Mouse (Mus musculus): ENCODE results near the gene Nr2f1. TPM values are rescaled to one million over a fixed set of nuclear protein-coding genes. Genes with fewer than 3 reads are reported as not detected.
A peak's percentile ranks its signal among the peaks of the same experiment; 100 is the strongest.

The Nr2f1 gene
- polyA plus RNA-seq, 1 experiment from 2014 or later: 0.68 TPM

DNA sequence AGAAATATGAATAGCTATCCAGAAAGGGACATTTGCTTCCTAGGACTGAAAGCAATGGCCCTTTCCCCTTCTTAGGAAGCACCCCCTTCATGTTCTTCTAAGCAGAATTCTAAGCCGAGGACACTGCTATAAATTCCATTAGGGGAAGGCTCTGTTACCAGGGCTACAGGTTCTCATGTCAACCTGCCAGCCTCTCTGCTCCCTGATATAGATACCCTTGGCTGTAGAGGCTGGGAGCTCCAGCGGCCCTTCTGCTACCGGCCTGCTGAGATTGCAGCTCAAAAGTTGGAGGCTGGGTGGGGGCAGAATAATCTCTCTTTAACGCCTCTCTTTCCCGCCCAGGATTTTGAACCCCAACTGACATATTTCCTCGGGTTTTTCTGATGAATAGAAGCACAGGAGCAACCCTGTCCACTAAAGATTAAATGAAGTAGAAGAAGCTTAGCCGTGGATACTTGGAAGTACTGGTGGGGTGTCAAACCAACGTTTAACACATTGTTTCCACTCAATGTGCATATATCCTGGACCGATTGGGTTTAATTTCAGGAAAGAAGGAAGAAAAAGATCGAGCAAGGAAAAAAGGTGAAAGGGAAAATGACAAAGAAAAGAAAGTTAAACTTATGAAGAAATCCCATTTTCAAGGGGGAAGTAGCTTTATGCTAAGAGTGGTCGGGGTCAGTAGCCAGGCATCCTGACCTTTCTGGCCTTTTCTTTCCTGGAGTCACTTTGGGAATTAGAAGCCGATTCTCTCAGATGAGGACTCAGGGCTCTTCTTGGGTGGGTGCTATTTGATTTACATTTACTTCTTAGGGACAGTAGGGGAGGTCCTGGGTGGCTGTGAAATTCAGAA is 8.5 kb upstream of the Nr2f1 start:
- no peaks in the 10 kb centered on the region for H3K4me1 ChIP-seq (replicated peaks)
- H3K9me3 ChIP-seq (replicated peaks): no peaks in the 10 kb centered on the region
- no peak overlapping the region for H3K4me3 ChIP-seq (replicated peaks)
- ATAC-seq (ENCODE audit: low read depth): no peak
- H3K36me3 ChIP-seq: no peaks in the 10 kb centered on the region
- no peak overlapping the region for H3K4me2 ChIP-seq
- no peak overlapping the region for H3K9ac ChIP-seq
- H3K27ac ChIP-seq: no peak overlapping the region
- no peak for DNase-seq
- WGBS (ENCODE audit: insufficient replicate concordance): 11% methylated on average over 12 of the region's 12 CpGs
- H3K27me3 ChIP-seq: peaks cover 94% of the 10 kb centered on the region

- DNase-seq (no peak), ATAC-seq (ENCODE audit: low read depth) (no peak)
- H3K4me1 ChIP-seq (replicated peaks): no peaks in the 10 kb centered on the region
- no peak overlapping the region for H3K9ac ChIP-seq
- WGBS (ENCODE audit: insufficient replicate concordance): 26% methylated on average over 7 of the region's 7 CpGs
- H3K27ac ChIP-seq: no peak overlapping the region
- H3K4me3 ChIP-seq (replicated peaks): no peak overlapping the region
- H3K36me3 ChIP-seq: no peaks in the 10 kb centered on the region
- no peaks in the 10 kb centered on the region for H3K9me3 ChIP-seq (replicated peaks)
- H3K4me2 ChIP-seq: no peak overlapping the region
- peaks cover 94% of the 10 kb centered on the region for H3K27me3 ChIP-seq
Measured at GRCm38 (mm10) chr13:78206891-78207430, 7.4 kb upstream of the Nr2f1 start.

DNA sequence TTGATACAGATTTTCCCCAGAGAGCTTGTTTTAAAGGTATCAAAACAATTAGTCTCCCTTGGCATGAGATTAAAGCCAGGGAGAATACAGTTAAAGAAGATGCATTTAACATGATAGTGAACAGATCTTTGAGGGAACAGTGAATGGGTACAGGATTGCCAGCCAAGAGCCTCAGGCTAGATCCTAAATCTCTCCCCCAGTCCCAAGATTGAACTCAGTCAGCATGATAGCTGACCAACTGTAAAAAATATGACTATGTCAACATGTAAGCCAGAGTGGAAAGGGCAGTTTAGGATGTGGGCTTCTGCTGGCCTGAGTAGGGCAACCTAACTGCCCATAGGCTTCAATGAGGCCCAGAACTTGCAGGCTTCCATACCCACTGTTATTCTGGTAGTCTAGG is 5.9 kb upstream of the Nr2f1 start:
- Histone ChIP-seq H3K4me2 (no peak overlapping the region), H3K4me1 (replicated peaks) (no peaks in the 10 kb centered on the region), H3K9ac (no peak overlapping the region), H3K4me3 (replicated peaks) (no peak overlapping the region), H3K9me3 (replicated peaks) (no peaks in the 10 kb centered on the region), H3K27me3 (peaks cover 93% of the 10 kb centered on the region), H3K27ac (no peak overlapping the region), H3K36me3 (no peaks in the 10 kb centered on the region)
- ATAC-seq (ENCODE audit: low read depth): no peak
- no peak for DNase-seq

DNA sequence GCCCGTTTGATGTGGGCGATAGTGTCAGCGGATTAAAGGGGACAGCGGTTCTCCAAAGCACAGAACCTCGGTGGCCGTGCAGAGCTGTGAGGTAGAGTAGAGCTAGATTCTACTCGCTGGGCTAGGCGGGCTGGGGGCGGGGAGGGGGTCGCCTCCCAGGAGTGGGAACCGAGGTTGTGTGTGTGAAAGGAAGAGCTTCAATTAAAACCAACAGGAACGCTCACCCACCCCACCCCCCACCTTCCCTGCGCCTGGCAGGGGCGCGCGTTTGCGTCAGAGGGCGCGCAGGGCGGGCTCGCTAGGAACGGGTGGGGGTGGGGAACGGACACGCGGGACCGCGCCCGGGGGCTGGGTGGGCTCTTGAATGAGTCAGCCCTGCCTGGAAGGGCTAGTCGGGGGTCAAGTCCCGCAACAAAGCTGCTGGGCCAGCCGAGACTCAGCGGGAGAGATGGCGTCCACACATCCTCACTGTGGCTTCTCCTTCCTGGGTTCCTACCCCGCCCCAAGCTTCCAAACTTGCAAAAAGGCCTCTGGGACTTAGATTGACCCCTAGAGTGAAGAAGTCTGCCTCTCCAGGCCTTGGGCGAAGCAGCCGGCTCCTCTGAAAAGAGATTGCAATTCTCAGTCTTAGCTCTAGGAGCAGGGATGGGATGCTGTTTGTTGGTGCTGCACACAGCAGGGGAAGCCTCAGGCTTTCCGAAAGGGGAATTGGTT is 3.9 kb upstream of the Nr2f1 start:
- no peaks in the 10 kb centered on the region for H3K4me1 ChIP-seq (replicated peaks)
- WGBS (ENCODE audit: insufficient replicate concordance): 2% methylated on average over 25 of the region's 37 CpGs
- no peak overlapping the region for H3K27ac ChIP-seq
- H3K9me3 ChIP-seq (replicated peaks): no peaks in the 10 kb centered on the region
- no peak overlapping the region; the same call in 1 of the 2 replicates for H3K9ac ChIP-seq
- peak overlapping the region; percentile 47 for H3K4me3 ChIP-seq (replicated peaks)
- ATAC-seq (ENCODE audit: low read depth): no peak
- H3K27me3 ChIP-seq: peaks cover 93% of the 10 kb centered on the region
- peak overlapping the region; percentile 41 for H3K4me2 ChIP-seq
- no peaks in the 10 kb centered on the region for H3K36me3 ChIP-seq
- no peak for DNase-seq

DNA sequence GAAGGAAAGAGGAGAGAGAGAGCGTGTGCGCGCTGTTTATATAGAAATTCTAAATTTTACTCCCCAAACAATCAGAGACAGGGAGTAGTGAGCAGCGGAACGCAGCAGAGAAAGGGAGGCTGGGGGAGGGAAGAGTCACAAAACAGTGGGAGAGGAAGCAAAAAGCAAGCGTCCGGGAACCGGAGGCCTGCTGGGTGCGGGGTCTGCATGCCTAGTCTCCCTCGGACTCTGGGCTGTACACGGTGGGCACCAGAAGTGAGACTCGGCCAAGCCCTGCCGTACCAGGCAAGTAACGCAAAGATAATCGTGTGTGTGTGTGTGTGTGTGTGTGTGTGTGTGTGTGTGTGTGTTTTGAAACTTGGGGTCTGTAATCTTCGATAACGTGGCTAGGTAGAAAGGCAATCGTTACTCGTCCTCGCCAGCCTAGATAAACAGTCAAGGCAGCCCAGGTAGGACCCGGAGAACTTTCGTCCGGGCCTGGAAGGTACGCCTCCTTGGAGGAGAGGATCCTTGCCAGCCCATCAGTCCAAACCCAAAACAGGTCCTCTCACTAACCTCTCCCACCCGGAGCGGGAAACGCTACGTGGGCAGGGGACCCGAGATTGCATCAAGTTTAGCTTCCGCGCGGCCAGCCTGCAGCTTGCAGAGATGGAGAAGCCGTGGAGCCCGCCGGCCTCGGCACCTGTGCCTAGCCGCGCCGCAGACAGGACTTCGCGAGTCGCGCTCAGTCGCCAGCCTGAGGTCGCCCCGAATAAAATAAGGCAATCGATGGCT is 3.2 kb upstream of the Nr2f1 start:
- Histone ChIP-seq H3K4me1 (replicated peaks) (no peaks in the 10 kb centered on the region), H3K36me3 (no peaks in the 10 kb centered on the region), H3K4me3 (replicated peaks) (peak overlapping the region; percentile 47), H3K27me3 (peaks cover 93% of the 10 kb centered on the region), H3K9me3 (replicated peaks) (no peaks in the 10 kb centered on the region), H3K9ac (no peak overlapping the region; the same call in 1 of the 2 replicates), H3K27ac (no peak overlapping the region), H3K4me2 (peak overlapping the region; percentile 41)
- no peak for ATAC-seq (ENCODE audit: low read depth)
- DNase-seq: no peak
- under 1% methylated on average over 47 of the region's 47 CpGs for WGBS (ENCODE audit: insufficient replicate concordance)

- H3K27ac ChIP-seq: no peak overlapping the region
- H3K9ac ChIP-seq: no peak overlapping the region
Measured at GRCm38 (mm10) chr13:78201871-78202565, 2.5 kb upstream of the Nr2f1 start.

GRCm38 (mm10) chr13:78200991-78201870 is 1.7 kb upstream of the Nr2f1 start:
- peak overlapping the region; percentile 41 for H3K4me2 ChIP-seq
- no peaks in the 10 kb centered on the region for H3K9me3 ChIP-seq (replicated peaks)
- DNase-seq: no peak
- H3K27ac ChIP-seq: no peak overlapping the region
- no peaks in the 10 kb centered on the region for H3K4me1 ChIP-seq (replicated peaks)
- H3K27me3 ChIP-seq: peaks cover 95% of the 10 kb centered on the region
- 2% methylated on average over 27 of the region's 30 CpGs for WGBS (ENCODE audit: insufficient replicate concordance)
- no peaks in the 10 kb centered on the region for H3K36me3 ChIP-seq
- no peak overlapping the region for H3K9ac ChIP-seq
- 0 out of 2 replicates have a peak overlapping the region, but pooled peaks have one; percentile 47 for H3K4me3 ChIP-seq (replicated peaks)
- peak; percentile 50; the same call in 1 of the 2 replicates for ATAC-seq (ENCODE audit: low read depth)

More at GRCm38 (mm10) chr13:78201871-78202565, 2.5 kb upstream of the Nr2f1 start:
- ATAC-seq (ENCODE audit: low read depth) (no peak), DNase-seq (no peak)
- Histone ChIP-seq H3K4me2 (peak overlapping the region; percentile 41; the same call in 1 of the 2 replicates), H3K4me3 (replicated peaks) (peak overlapping the region; percentile 47; the same call in 1 of the 2 replicates), H3K9me3 (replicated peaks) (no peaks in the 10 kb centered on the region), H3K27me3 (peaks cover 94% of the 10 kb centered on the region), H3K36me3 (no peaks in the 10 kb centered on the region), H3K4me1 (replicated peaks) (no peaks in the 10 kb centered on the region)
- 3% methylated on average over 22 of the region's 22 CpGs for WGBS (ENCODE audit: insufficient replicate concordance)

- Histone ChIP-seq H3K27ac (no peak overlapping the region), H3K4me1 (replicated peaks) (no peaks in the 10 kb centered on the region), H3K36me3 (no peaks in the 10 kb centered on the region), H3K9me3 (replicated peaks) (no peaks in the 10 kb centered on the region), H3K4me3 (replicated peaks) (no peak overlapping the region; the same call in 1 of the 2 replicates), H3K4me2 (0 out of 2 replicates have a peak overlapping the region, but pooled peaks have one; percentile 8), H3K27me3 (peaks cover 97% of the 10 kb centered on the region), H3K9ac (no peak overlapping the region)
- peak; percentile 41; the same call in 1 of the 2 replicates for ATAC-seq (ENCODE audit: low read depth)
- no peak for DNase-seq
- WGBS (ENCODE audit: insufficient replicate concordance): 0% methylated on average over 9 of the region's 9 CpGs
Measured at GRCm38 (mm10) chr13:78200407-78200806, 850 bp upstream of the Nr2f1 start.

DNA sequence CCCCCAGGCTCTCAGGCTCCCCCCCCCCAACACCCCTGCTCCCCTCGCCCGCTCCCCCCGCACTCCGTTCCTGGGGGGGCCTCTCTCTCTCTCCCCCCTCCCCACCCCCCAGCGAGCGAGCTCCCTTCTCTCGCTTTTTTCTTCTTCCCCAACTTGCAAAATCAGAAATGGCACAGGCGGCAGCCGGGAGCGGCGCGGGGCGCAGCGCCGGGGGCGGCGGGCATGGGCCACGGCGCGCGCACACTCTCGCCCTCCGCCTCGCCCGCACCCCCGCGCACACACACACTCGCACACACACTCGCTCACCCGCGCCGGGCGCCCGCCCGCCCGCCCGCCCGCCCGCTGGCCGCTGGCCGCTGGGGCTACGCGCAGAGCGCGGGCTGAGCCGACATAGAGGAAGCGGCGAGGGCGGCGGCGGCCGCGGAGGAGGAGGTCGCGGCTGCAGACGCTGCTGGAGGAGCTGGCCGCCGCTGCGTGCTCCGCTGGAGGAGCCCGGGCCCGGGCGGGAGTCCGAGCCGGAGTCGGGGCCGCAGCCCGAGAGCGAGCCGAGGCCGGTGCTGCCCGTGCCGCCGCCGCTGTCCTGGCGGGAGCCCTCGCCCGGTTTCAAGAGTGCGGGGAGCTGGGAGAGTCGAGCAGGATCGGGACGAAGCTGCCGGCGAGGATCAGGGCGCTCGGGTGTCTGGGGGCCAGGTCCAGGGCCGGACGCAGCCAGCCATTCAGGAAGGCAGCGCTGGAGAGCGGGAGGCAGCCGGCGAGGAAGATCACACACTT is 501 bp downstream of the Nr2f1 start:
- ATAC-seq (ENCODE audit: low read depth) (0 out of 2 replicates have a peak, but pooled peaks have one; percentile 27), DNase-seq (no peak)
- WGBS (ENCODE audit: insufficient replicate concordance): under 1% methylated on average over 58 of the region's 92 CpGs
- Histone ChIP-seq H3K9me3 (replicated peaks) (no peaks in the 10 kb centered on the region), H3K9ac (peak overlapping the region; percentile 52), H3K27me3 (peaks cover 97% of the 10 kb centered on the region), H3K4me2 (peak overlapping the region; percentile 66), H3K4me3 (replicated peaks) (peak overlapping the region; percentile 59), H3K36me3 (no peaks in the 10 kb centered on the region), H3K27ac (peak overlapping the region; percentile 47), H3K4me1 (replicated peaks) (no peaks in the 10 kb centered on the region)

All from liver, embryonic 13.5 days (tissue).